Mouse (Mus musculus) embryonic fibroblast, embryonic 13.5 days (primary cell): Measurements from ENCODE around the gene Mtmr11.

Source experiments
- CTCF ChIP-seq: IDR thresholded peaks from 2 replicates; pipeline ENCODE4 v1.5.1; 2011; ENCODE audit warnings: mild to moderate bottlenecking, control low read depth, low read length, moderate library complexity, borderline replicate concordance; ENCODE audit not compliant: insufficient read depth
- POLR2A ChIP-seq: IDR thresholded peaks from 2 replicates; pipeline ENCODE4 v1.6.1; 2011; ENCODE audit warnings: low read depth, mild to moderate bottlenecking, control low read depth, low read length, moderate library complexity

DNA sequence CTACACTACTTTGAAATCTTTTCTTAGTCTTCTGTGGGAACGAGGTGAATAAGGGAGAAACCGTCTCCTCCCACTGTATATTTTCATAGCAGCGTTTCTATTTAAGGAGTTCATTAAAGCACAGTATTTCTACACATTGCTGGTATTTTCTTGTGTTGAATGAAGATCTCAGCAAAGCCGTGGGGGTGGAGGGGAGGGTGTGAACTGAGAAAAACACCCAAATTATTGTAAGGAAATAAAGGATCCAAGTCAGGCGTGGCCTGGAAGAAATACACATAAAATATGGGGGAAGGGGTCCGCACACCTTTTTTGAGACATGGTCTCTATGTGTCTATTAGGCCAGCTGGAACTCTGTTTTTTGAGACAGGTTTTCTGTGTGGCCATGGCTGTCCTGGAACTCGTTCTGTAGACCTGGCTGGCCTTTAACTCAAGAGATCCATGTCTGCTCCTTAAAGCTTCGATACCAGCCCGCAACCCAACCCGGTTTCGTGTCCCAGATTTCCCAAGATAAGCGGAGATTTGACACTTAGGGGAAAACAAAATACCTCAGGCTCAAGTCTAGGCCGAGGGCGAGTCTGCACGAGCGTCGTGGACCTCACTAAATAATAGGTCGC lies 9.9 kb downstream of the Mtmr11 start:
- TF ChIP-seq POLR2A: no peak
- no peak for TF ChIP-seq CTCF
